Mouse (Mus musculus) erythroid progenitor cell, adult 5-6 weeks (primary cell): ENCODE results near the gene Dag1. TPM values are rescaled to one million over a fixed set of nuclear protein-coding genes. Genes with fewer than 3 reads are reported as not detected.

ENCODE experiments used
- ATAC-seq: replicated peaks from 2 replicates; pipeline ENCODE4 v1.8.0; 2016; ENCODE audit warnings: moderate number of reproducible peaks, mild to moderate bottlenecking, moderate TSS enrichment, inconsistent platforms; ENCODE audit not compliant: poor library complexity, low FRiP score, severe bottlenecking
- total RNA-seq, 2 experiments: library from RNA; stranded (forward) in 1 of 2; stranded (reverse) in 1 of 2; fragments of 150-400 nt in 1 of 2; fragments of 186-747, 209-891 nt in 1 of 2; gene quantifications; 2 replicates each; pipeline versions ENCODE4 v1.2.3 to v1.2.4; 2015 to 2017; ENCODE audit warnings: low replicate concordance in 2 of 2

Gene Dag1
- total RNA-seq, 2 experiments from 2014 or later = 6.3 to 14.3 TPM

DNA sequence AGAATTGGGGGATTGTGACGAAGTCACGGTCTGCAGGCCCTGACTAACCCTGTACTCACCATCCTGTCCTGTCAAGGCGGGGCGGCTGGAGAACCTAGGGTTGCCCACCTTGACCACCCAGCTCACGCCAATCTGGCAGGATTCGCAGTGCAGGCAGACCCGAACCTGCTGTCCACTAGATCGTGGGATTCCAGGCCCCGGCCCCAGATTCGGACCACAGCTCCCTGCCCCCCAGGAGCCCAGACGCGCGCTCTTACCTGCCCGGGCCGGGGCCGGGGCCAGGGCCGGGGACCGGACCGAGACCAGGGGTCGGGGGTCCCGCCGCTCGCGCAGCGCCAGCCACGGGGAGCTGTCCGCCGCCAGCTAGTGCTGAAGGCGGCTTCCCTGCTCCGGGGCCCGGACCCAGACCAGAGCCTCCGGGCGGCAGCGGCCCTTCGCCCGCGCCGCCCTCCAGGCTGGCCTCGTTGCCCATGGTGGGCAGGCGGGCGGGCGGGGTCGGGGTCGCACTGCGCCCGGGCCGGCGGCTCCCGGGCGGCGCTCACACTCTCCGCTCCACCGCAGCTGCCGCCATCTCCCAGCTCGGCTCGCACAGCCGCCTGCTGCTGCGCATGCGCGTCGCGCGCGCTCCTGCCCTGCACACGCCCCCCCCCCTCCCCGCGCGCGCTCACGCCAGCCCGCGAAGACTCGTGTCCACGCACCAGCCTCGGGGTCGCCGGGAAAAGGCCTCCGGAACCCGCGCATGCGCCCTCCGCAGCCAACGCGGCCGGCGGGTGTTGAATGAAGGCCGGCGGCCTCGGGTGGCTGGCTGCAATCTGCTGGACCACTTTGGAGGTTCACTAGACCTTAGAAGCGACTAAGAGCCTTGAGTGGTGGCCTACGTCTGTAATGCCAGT, 73.7 kb downstream of the Dag1 start, which contains the start of gene Bsn:
Bsn (minus strand) TSS at position 598 of the 893 bp plus-strand sequence.
- ATAC-seq = no peak

DNA sequence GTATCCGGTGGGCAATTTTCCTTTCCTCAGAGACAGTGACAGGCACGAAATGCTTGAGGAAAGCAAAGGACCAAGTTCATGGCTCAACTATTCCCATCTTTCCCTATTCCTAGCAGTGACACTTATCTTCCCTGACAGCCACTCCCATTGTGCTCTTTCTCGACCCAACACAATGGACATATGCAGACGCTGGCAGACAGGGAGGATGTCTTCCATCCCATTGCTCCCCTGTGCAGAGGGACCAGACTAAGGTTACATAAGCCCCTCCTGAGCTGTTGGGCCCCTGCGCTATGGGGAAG, 74.3 kb downstream of the Dag1 start:
- ATAC-seq = no peak

DNA sequence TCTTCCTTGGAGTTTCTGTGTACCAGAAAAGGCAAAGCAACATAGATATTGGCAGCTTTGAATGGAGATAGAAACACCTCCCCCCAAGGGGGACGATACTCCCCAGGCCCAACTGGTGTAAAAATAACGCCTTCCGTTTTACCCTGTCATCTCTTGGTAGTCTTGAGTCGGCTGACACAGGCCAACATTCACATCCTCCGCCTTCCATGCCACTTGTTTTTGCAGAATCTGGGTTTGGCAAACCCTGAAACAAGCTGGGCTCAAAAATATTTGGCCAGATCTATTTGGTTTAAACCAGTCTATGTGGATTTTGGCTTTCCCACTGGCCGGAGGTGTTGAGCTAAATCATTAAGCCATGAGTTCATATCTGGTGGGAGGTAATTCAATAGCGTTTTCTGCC, 74.7 kb downstream of the Dag1 start:
- ATAC-seq = no peak

DNA sequence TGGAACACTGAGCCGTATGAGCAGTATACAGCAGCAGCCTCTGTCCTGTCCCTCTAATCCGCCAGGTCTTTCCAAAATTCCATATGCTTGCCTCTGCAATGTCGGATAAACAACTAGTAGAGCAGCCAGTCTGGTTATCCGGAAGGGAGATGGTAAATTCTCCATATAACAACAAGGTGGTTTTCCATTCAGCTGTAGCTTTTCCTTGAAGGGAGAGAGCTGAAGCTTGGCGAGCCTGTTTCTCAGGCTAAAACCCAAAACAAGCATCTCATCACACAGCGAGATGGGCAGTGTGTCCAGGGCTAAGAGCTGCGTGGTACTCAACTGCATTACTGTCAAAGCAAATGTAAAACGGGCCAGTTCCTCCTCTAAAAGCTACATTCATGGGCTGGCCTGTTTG, 75.2 kb downstream of the Dag1 start:
- ATAC-seq = no peak

DNA sequence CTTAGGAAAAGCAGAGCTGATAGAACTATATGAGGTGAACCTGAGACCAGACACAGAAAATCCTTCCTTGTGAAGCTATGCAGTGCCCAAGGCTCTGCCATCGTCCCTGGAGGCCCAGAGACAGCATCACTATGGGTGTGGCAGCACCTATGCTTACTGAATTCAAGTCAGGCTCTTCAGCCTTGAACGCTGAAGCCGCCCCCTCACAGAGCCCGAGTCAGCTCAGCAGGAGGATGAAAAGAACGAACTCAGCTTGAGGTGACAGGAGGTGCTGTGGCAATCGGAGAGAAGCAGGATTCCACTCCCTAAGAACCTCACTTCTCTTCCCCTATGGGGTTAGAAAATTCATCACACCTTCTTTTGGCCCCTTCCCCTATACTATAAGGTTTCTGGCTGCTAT, 76.1 kb downstream of the Dag1 start:
- ATAC-seq = no peak

DNA sequence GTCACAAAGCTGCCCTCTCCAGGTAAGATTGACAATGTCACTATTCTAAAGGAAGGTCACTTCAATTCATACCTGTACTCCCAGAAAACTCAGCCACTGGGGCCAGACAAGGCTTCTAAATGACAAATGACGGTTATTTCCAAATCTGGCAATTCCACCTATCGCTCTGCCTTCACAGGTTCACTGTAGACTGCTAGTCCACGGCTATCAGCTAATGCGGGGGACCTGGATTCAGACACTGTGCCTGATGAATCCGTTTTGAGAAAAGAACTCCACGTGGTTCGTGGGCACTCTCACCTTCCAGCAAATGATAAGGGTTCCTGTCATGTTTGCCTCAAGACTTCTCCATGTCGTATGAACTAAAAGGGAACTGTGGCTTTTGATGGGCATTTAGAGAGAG, 78.0 kb downstream of the Dag1 start:
- ATAC-seq = no peak

DNA sequence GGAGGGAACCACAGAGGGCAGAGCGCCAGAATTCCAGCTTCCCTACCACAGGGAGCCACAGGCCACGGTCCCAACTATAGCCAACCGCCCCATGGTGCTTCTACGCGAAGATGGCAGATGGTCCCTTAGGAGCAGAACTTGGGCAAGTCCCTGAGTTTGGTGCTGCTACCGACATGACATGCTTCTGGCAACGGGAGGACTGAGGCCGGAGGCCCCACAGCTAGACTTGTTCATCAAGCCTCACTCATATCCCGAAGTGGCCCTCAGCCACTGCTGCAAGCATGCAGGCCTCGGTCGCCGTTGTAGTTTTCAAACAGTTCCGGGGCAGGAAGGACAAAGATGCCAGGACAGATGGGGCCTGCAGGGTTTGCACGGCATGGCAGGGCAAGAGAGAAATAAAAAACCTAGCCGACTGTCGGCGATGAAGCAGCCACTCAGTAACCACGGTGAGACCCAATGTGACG, 80.2 kb downstream of the Dag1 start:
- no peak for ATAC-seq

DNA sequence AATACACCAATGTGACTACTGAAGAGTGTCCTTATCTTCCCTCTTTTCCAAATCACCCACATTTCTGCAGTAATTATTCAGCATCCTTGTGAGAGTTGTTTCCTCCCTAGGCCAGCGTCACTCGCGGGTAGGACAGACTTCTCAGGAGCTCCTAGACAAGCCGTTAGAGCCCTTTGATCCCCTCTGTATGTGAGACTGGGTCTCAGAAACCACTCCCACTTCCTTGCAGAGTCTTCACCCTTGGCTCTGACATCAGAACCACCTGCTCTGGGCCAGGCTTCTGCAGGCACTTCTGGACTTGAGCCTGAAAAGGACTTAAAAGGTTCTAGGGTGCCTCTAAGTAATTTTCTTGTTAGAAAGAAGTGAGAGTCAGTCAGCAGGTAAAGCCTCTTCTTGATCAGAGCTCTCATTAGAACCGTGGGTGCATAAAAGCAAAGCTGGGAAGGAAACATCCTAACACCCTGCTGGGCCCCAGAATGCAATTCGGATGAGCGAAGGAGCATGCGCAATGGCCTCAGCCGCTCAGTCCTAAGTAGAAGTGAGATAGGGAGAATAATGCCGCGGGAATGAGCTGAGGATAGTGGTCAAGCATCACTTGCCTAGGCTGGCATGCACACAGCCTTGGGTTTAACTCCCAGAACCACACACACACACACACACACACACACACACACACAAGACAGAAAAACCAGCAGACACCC, 80.8 kb downstream of the Dag1 start:
- no peak for ATAC-seq

DNA sequence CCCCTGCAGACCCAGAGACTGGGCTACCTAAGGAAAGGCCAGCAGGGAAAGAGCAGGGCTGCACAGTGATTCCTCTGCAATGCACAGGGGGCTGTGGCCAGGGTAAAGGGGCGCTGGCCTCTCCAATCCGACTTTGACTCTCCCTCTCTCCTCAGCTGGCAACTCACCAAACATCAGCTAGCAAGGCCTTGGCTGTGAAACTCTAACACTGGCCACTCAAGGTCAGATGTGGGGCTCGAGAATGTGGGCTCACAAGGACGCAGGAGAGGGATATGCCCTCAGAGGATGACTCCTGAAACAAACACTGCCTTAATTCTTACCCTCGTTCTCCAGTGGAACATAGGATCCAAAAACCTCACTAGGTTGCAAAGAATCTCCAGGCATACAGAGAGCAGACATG, 85.4 kb downstream of the Dag1 start:
- ATAC-seq = no peak

DNA sequence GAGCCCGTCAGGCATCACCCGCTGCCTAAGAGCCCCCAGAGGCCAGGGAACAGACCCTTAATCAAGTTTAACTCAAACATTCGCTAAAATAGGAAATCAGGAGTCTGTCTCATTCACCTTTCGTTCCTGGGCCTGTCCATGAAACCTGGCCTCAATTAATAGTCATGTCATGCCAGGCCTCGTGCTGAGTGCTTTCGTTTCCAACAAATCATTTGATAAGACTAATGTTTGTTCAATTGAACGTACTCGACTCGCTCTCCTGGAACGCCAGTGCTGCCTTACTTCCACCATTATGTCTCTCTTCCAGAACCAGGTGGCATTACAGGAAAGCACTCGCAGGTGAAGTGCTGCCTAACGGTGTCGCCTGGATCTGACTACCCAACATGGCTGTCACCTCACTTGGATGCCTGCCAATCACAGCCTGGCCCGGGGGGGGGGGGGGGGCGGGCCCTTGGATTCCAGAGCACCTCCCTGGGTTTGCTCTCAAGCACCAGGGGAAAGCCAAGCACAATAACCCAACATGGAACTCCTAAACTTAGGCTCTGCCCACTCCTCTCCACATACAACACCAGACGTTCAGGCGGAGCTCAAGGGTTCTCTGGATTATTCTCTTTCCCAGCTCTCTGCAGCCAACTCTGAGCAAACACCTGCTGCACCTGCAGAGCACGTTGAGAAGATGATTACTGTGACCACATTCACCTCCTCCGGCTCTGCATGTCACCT, 88.5 kb downstream of the Dag1 start:
- no peak for ATAC-seq

DNA sequence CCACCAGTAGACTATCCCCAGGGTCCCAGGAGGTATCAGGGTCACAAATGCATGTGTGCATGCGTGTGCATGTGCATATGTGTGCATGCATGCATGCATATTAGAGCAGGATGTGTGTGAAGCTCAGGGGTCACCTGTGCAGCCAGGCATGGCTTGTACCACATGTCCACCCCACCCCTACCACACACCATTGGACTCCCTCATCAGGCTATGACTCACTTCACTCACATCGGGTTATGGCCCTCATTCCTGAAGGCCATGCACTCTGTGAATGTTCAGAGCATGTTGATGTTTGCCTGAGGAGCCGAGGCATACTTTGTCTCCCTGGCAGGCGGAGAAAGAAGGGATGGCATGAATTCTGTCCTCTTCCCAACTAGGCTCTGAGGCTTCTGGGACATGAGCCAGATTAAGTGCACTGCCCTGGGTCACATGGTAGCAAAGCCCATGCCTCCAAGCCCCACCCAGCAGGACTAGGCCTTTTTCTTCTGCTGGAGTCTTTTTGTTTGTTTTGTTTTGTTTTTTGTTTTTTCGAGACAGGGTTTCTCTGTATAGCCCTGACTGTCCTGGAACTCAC, 90.9 kb downstream of the Dag1 start:
- ATAC-seq = no peak

DNA sequence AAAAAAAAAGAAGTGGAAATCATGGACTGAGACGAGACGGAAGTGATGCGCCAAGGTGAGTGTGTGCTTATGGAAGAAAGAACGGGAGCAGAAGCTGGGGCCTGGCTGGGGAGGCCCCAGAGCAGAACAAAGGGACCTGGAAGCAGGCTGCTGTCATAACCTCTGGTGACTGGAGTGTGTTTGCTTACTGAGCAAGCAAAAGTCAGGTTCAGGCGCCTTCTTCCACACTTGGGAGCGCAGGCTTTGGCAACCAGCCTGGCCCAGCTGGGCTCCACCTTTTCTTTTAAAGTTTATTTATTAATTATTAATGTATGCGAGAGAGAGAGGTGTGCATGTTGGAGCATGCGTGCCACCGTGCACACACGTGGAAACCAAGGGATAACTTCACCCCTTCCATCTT, 94.0 kb downstream of the Dag1 start:
- ATAC-seq = no peak

DNA sequence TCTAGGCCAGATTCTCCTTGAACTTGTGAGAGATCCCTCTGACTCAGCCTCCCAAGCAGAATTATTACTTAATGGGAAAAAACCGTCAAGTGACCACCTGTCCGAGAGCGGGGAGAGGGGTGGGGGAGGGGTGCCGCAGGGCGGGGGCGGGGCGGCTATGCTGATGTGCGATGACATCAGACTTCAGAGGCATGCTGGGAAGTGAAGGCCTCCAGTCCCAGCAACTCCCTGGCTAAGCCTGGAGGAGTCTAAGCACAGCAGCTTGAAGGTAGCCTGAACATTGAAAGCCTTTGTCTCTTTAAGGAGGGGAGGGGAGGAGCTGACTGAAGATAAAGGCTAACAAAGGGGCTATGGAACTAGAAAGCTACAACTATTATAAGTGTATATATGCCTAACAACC, 98.6 kb downstream of the Dag1 start:
- no peak for ATAC-seq

DNA sequence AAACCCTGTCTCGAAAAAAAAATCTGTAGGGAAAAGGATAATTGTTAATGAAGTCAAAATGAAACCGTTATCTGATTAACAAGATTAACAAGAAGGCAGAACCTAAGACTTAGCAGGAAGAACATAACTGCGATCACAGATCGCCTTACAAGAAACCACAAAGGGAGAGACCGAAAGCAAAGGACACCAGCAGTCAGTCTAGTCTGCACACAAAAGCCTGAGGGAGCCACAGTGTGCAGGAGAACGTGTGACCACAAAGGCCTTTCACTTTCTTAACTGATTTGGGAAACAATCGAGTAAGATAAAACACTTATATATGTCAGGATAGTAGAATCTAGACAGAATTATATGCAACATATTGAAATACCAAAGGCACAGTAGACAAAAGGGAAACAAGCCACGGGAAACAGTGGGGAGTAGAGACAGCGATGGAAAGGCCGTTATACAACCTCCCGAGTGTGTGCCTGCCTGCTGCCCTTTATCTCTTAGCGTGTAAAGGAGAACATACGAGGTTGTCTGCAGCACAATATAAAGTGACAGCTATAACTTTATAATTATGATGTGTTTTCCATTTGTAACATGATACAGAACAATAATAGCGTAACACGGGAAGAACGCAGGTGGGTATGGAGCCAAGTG, 100.0 kb downstream of the Dag1 start:
- ATAC-seq = no peak

DNA sequence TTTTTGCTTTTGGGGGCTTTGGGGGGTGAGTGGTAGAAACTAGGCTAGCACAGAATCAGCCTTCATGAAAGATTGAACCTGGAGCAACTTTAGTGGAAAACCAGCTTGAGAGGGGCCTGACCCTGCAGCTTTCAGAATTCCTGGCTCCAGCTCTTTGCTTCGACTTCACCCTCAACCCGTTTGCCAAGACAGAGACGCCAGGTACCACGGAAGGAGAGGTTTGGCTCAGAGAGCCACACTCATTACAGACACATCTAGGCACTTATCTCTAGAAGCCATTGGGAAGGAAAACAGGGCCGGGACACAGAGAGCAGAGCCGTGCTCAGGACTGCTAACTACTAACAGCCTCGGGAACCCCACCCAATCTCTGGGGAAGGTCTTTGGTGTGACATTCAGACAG, 105.9 kb downstream of the Dag1 start:
- ATAC-seq = no peak

DNA sequence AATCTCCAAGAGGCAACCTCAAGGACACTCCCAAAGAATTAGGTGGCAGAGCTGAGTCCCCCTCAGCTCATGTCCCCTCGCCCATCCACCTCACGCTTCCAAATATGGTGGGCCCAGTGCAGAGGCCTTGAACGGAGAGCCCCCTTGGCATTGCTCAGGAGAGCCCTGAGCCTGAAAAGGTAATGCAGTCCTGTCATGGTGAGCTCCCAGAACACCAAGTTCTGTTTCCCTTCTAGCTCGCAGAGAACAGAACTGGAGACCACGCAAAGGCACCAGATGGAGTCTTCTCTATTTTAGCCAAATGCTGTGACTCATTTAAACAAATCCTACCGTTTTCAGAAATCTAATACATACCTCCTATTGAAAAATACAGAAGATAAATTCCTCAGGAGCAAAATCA, 106.3 kb downstream of the Dag1 start:
- no peak for ATAC-seq

DNA sequence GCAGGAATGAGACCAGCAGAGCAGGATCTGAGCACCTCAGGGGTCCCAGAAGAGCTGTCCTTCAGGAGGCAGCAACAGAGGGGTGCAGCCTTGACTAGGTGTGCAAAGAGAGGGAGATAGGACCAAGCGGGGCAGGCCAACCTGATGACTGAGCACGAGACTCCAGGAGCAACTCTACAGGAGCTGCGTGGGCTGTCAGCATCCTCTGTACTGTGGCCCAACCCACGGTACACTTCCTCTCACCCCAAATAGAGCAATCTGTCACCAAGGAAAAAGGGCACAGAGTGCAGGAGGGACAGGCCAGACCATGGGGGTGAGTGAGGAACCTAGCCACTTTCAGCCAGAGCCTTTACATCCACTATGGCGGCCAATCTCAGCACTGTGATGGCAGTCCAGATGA, 107.0 kb downstream of the Dag1 start:
- ATAC-seq = no peak

DNA sequence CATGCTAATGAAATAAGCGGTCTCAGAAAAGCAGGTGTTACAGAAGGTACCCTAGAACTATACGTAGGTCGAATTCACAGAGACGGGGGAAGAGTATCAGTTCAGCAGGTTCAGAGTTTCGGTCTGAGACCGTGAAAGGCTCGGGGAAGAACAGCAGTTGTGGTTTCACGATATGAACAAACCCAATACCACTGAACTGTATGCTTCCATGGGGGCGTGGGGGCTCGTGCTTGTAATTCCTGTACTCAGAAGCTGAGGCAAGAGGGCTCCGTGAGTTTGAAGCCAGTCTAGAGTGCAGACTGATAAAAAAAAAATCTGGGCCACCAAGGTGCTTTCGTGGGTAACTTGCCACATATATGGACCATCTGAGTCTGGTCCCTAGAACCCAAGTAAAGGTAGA, 108.9 kb downstream of the Dag1 start:
- ATAC-seq = no peak
